Mouse (Mus musculus): ENCODE measurements around the gene Emb.
"Not testable (repeated sequence)": the region's sequence is repeated elsewhere in the genome, so short reads cannot be mapped to it uniquely, and the experiment has no call there.

Gene Emb

GRCm38 (mm10) chr13:117208236-117208635 lies at the start of gene Emb:
Emb (plus strand) TSS chr13:117208536.
- in situ Hi-C loops (cut with MboI; ENCODE audit: low sequenced_read_pairs): no loop called here

GRCm38 (mm10) chr13:117163906-117164305 lies 44.4 kb upstream of the Emb start:
- in situ Hi-C loops (cut with MboI; ENCODE audit: low sequenced_read_pairs): no loop called here

- in situ Hi-C loops (cut with MboI; ENCODE audit: low sequenced_read_pairs): no loop called here
Observed at GRCm38 (mm10) chr13:117165071-117165470, 43.3 kb upstream of the Emb start.

GRCm38 (mm10) chr13:117180912-117181311 lies 27.4 kb upstream of the Emb start:
- in situ Hi-C loops (cut with MboI; ENCODE audit: low sequenced_read_pairs): not testable (repeated sequence)

- in situ Hi-C loops (cut with MboI; ENCODE audit: low sequenced_read_pairs): no loop called here
Observed at GRCm38 (mm10) chr13:117183288-117183687, 25.0 kb upstream of the Emb start.

GRCm38 (mm10) chr13:117185329-117185728 lies 23.0 kb upstream of the Emb start:
- in situ Hi-C loops (cut with MboI; ENCODE audit: low sequenced_read_pairs): no loop called here

- in situ Hi-C loops (cut with MboI; ENCODE audit: low sequenced_read_pairs): no loop called here
Observed at GRCm38 (mm10) chr13:117192161-117192560, 16.2 kb upstream of the Emb start.

- in situ Hi-C loops (cut with MboI; ENCODE audit: low sequenced_read_pairs): no loop called here
Observed at GRCm38 (mm10) chr13:117193422-117193983, 14.8 kb upstream of the Emb start.

GRCm38 (mm10) chr13:117195569-117196495 lies 12.5 kb upstream of the Emb start:
- in situ Hi-C loops (cut with MboI; ENCODE audit: low sequenced_read_pairs): no loop called here

GRCm38 (mm10) chr13:117197666-117198065 lies 10.7 kb upstream of the Emb start:
- in situ Hi-C loops (cut with MboI; ENCODE audit: low sequenced_read_pairs): no loop called here

- in situ Hi-C loops (cut with MboI; ENCODE audit: low sequenced_read_pairs): no loop called here
Observed at GRCm38 (mm10) chr13:117198402-117199083, 9.8 kb upstream of the Emb start.

- in situ Hi-C loops (cut with MboI; ENCODE audit: low sequenced_read_pairs): no loop called here
Observed at GRCm38 (mm10) chr13:117202755-117203471, 5.4 kb upstream of the Emb start.

- in situ Hi-C loops (cut with MboI; ENCODE audit: low sequenced_read_pairs): no loop called here
Observed at GRCm38 (mm10) chr13:117204685-117205084, 3.7 kb upstream of the Emb start.

GRCm38 (mm10) chr13:117206066-117206465 lies 2.3 kb upstream of the Emb start:
- in situ Hi-C loops (cut with MboI; ENCODE audit: low sequenced_read_pairs): no loop called here

GRCm38 (mm10) chr13:117211386-117211875 lies 3.1 kb downstream of the Emb start:
- in situ Hi-C loops (cut with MboI; ENCODE audit: low sequenced_read_pairs): no loop called here

- in situ Hi-C loops (cut with MboI; ENCODE audit: low sequenced_read_pairs): no loop called here
Observed at GRCm38 (mm10) chr13:117215481-117215880, 7.1 kb downstream of the Emb start.

- in situ Hi-C loops (cut with MboI; ENCODE audit: low sequenced_read_pairs): no loop called here
Observed at GRCm38 (mm10) chr13:117216126-117216525, 7.8 kb downstream of the Emb start.

- in situ Hi-C loops (cut with MboI; ENCODE audit: low sequenced_read_pairs): no loop called here
Observed at GRCm38 (mm10) chr13:117216752-117217363, 8.5 kb downstream of the Emb start.

- in situ Hi-C loops (cut with MboI; ENCODE audit: low sequenced_read_pairs): no loop called here
Observed at GRCm38 (mm10) chr13:117217621-117218020, 9.3 kb downstream of the Emb start.

GRCm38 (mm10) chr13:117218092-117218491 lies 9.8 kb downstream of the Emb start:
- in situ Hi-C loops (cut with MboI; ENCODE audit: low sequenced_read_pairs): no loop called here

Data from CH12F3 (cell line).